Mouse (Mus musculus): ENCODE results near the gene Gm28576.
"Not testable (repeated sequence)": the region's sequence is repeated elsewhere in the genome, so short reads cannot be mapped to it uniquely, and the experiment has no call there.

Gm28576 gene

DNA sequence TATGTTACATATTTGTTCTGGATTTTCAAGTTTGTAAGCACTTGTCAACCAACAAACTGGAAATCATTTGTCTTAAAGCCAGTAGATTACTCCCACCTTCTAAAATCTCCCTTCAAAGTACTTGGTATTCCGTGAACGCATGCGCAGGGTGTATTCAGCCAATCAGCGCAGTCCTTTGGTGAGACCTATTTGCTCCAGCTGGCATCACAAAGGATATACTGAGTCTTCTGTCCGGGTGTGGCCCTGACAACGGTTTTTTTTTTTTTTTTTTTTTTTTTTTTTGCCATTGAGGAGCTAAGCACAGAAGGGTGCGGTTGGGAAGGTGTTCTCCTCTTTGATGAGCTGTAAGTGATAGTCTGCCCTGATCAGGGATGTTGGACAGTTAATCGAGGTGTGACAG, at the start of gene Gm28576:
Gm28576 (plus strand) TSS at position 301 of the 400 bp plus-strand sequence.
- not testable (repeated sequence) for DNase-seq (ENCODE audit: low spot score)
